In genomic region chr2:4886896-4887295, GRCm38 (mm10) we compare ENCODE assay signal across 21 mouse cellular contexts. TPM values are rescaled to one million over a fixed set of nuclear protein-coding genes. Genes with fewer than 3 reads are reported as not detected.
A peak's percentile ranks its signal among the peaks of the same experiment; 100 is the strongest.
DNase-seq lines count a peak whose midpoint lies in the region; ATAC-seq lines count a peak whose summit lies in the region.
"Had no signal": no experiment of that assay in that cellular context is flagged by ENCODE, and none has a peak within 500 bp of the region (broad histone marks: within the 10 kb centered on the region; RNA-seq: fewer than 3 reads in every experiment).

No protein-coding gene starts in this region.

- peak; percentile 40 for DNase-seq in kidney, adult 18-20 months
- DNase-seq in kidney, postnatal 14 days: no peak
- DNase-seq in kidney, adult 9 months: peak; percentile 78
- DNase-seq in kidney, postnatal 10 days: no peak
- peak; percentile 62 to 68 for DNase-seq in kidney, postnatal 36 days
- DNase-seq: adrenal gland, adult 2 months; adrenal gland, postnatal 14 days; cerebellum, adult 11 months; cerebellum, adult 2 months; cerebellum, adult 9-11 months; cerebellum, postnatal 25 days; gastrocnemius, postnatal 10 days; gastrocnemius, postnatal 36 days; heart, adult 2 months; heart, postnatal 14 days; heart, postnatal 4 days had no signal

- ATAC-seq in erythroblast, adult 5-6 weeks (replicated peaks; ENCODE audit: low FRiP score, poor library complexity, severe bottlenecking): no peak
- ATAC-seq: CD4-positive, CD25-positive, alpha-beta regulatory T cell, adult 4 months; forebrain, embryonic 13.5 days; forebrain, embryonic 16.5 days had no signal

RNA-seq across cellular contexts. Expression of gene Sephs1, which starts 5.5 kb away (rescaled TPM):
- 4.4 and 9.4 TPM in 2 replicates for total RNA-seq in erythroblast, adult 5-6 weeks (2015; ENCODE audit: low replicate concordance)
- 11.8 and 12.8 TPM in 2 replicates for total RNA-seq in erythroblast, adult 5-6 weeks (2017; ENCODE audit: low replicate concordance)

RNA-seq across cellular contexts. Expression of gene Phyh, which starts 31.9 kb away (rescaled TPM):
- total RNA-seq in erythroblast, adult 5-6 weeks (2015; ENCODE audit: low replicate concordance): 28.0 and 31.1 TPM in 2 replicates
- total RNA-seq in erythroblast, adult 5-6 weeks (2017; ENCODE audit: low replicate concordance): 7.5 and 14.3 TPM in 2 replicates
- total RNA-seq: MEL had no signal

Comparison
In these comparisons a context has a peak if more than half of its experiments do, and no peak if none do; other contexts are left out.
1. DNase-seq: peak in kidney, adult 18-20 months (single experiment), kidney, adult 9 months (single experiment) and kidney, postnatal 36 days (2 of 2); none in kidney, postnatal 14 days (single experiment) and kidney, postnatal 10 days (single experiment).